Mouse (Mus musculus): ENCODE measurements at regions not wholly inside any gene's neighbourhood (a gene's known extent, or its start where the extent isn't known, plus 50 kb on each side); places are given as distances from the start of the nearest gene placed in this dataset.

DNA sequence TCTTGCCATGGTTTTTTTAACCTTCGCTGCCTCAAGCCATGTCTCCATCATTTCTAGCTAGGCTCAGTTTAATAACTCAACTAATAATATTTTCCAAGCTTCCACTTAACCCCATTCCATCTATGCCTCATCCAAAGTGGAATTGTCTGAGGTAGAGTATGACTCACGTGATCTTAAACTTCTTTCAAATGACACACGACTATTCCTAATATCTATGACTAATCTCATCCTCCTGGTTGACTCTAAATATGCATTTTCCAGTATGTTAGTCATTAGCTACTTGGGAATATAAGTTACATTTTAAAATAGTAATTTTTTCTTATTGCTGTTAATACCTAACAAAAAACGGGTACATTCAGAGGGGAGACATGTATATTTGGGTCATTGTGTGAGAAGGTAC is 524.8 kb upstream of the Pappa start:
- no peak for DNase-seq (ENCODE audit: low read depth)

DNA sequence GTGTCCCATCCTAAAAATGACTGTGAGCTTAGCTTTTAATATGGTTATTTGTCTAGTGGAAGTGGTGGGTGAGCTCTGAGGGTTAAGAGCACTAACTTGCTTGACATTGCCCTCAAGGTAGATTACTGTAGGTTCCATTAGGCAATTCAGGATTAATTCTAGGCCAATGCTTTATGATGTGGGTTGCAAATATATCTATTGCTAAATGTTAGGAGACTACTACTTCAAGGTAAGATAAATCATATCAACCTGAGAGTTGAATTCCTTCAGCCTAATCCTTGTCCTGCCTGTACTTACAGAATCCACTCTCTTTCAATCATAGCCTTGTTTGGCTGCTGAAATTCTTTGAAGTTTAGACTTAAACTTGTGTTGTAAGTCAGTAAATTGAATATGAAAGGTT is 501.2 kb upstream of the Pappa start:
- DNase-seq (ENCODE audit: low read depth), result peak; percentile 62

- no peak for DNase-seq (ENCODE audit: low read depth)
Measured at GRCm38 (mm10) chr4:64632189-64632588, 491.8 kb upstream of the Pappa start.

GRCm38 (mm10) chr4:64635256-64635962 is 488.6 kb upstream of the Pappa start:
- no peak for DNase-seq (ENCODE audit: low read depth)

- DNase-seq (ENCODE audit: low read depth), result no peak
Measured at GRCm38 (mm10) chr4:64640056-64640455, 483.9 kb upstream of the Pappa start.

DNA sequence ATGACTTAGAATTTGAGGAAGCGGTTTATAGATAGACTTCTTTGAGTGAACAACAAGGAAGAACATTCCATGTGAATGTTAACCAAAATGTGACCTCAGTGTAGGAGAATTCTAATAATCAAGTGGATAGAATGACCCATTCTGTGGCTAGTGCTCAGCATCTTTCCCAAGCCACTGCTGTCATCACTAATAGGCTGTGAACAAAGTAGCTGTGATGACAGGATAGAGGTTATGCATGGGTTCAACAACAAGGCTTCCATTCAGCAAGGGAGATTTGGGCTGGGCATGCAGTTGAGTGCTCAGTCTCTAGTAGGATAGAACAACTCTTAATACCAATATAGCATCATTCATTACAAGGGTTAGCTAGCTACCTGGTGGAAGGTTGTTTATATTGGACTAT is 483.0 kb upstream of the Pappa start:
- no peak for DNase-seq (ENCODE audit: low read depth)

DNA sequence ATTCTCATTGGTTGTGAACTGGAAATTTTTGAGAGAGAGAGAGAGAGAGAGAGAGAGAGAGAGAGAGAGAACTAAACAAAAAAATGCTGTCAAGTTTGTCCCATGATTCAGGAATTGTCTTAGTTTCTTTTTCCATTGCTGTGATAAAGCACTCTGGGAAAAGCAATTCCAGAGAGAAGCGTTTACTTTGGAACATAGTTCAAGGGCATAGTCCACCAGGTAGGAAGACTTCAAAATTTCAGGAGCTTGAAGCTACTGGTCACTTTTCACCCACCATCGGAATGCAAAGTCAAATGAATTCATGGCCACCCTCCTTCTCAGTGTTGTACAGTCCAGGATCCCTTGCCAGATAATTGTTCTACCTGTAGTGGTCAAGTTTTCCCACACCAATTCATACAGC is 478.8 kb upstream of the Pappa start:
- DNase-seq (ENCODE audit: low read depth), result no peak

DNA sequence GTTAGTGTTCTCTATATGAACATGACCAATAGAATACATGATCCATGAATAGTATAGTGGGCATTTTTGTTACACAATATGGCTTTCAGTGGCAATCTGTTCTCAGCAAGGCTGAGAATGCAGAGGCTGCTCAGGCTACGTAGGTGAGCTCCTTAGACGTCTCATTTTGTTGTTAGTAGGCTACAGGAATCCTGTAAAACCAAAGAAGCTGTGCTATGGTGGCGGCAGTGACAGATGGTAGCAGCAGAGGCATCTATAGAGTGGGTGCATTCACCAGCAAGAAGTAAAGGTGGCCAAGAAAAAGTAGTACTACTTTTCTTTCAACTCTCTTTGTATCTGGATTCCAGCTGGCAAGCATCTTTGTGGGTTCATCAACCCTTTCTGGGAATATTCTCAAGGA is 469.8 kb upstream of the Pappa start:
- no peak for DNase-seq (ENCODE audit: low read depth)

DNA sequence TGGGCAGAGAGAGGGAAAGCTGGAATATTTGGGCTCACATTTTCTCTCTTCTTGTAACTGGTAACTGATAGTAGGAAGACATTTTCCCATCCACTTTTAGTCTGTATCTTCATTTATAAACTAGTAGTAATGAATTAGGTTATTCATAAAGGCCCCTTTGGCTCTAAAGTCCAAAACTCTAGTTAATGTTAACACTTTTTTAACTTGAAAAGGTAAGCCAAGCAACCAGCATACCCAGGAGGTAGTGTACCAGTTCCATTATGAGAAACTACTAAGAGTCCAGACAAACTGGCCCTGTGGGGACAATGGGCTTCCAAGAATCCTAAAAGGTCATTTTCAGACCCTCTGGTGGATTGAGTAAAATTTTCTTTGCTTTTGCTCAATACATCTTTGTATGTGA is 468.4 kb upstream of the Pappa start:
- DNase-seq (ENCODE audit: low read depth), result no peak

DNA sequence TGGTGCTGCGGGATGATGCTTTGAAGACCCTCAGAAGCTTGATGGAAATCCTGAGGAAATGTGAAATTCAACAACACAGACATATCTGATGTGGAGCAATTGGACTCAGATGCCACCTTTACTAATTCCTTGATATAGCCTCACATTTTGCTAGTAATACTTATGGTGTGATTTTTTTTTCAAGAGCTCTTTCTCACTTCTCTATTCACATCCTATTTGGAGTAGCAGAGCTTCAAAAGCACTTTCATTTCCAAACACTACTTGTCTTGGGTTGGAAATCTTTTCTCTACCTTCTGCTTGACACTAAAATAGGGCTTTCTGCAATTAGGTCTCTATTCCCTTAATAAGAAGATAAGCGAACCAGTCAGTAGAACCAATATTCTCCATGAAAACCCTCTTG is 460.3 kb upstream of the Pappa start:
- no peak for DNase-seq (ENCODE audit: low read depth)

GRCm38 (mm10) chr4:64667998-64668397 is 456.0 kb upstream of the Pappa start:
- no peak for DNase-seq (ENCODE audit: low read depth)

GRCm38 (mm10) chr4:64669722-64670121 is 454.3 kb upstream of the Pappa start:
- no peak for DNase-seq (ENCODE audit: low read depth)

- no peak for DNase-seq (ENCODE audit: low read depth)
Measured at GRCm38 (mm10) chr4:64676438-64676837, 447.5 kb upstream of the Pappa start.

DNA sequence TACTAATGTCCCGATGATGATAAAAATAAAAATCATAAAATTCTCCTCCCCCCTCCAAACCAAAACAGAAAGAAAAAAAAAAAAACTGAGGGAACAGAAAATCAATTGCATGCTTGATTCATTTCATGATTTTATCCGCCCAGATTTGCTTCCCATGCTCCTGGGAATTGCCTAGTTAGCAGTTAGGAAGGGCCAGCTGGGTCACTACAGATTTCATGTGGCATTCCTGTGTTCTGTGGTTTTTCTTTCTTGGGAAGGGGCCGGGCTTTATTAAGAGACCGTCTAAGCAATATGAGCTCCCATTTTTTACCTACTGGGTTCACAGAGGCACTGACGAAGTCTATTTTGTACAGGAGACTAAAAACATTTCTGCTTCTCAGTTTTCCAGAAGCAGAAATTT is 447.1 kb upstream of the Pappa start:
- DNase-seq (ENCODE audit: low read depth), result no peak

GRCm38 (mm10) chr4:64684654-64685053 is 439.3 kb upstream of the Pappa start:
- DNase-seq (ENCODE audit: low read depth), result no peak

- DNase-seq (ENCODE audit: low read depth), result no peak
Measured at GRCm38 (mm10) chr4:64696134-64696533, 427.8 kb upstream of the Pappa start.

DNA sequence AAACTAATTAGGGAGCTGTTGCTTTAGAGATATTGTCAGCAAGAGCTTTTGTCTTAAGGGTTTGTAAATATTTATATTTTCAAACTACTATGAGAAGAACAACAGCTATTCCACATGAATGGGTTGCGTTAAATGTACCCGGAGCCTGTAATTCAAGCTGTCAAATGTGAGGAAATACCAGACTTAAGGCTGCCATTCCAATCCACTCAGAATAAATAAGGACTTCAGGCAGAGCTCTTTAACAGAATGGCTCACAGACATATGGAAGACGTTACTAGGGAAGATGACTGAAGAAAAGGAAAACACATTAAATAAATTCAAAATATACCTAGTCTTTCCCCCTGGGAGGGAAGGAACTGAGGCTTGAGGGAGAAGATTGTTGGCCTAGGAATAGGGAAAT is 400.7 kb upstream of the Pappa start:
- no peak for DNase-seq (ENCODE audit: low read depth)

GRCm38 (mm10) chr4:64724851-64725250 is 399.1 kb upstream of the Pappa start:
- no peak for DNase-seq (ENCODE audit: low read depth)

DNA sequence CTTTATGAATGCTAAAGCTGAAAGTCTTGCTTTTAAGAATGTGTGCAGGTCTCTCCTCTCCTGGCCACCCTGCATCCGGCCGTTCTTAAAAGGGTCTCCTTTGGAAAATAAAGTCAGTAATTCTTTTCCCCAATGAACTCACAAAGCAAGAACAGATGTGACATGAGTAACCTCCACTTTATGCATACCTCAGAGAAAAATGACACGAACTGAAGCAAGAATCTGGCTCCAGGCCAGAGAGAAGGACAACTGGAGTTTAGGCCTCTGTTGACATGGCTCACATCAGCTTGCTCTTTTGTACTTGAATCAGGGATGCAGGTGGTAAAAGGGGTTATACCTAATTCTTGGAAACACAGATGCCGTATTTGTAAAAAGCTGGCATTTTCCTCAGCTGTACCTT is 368.0 kb upstream of the Pappa start:
- DNase-seq (ENCODE audit: low read depth), result no peak

GRCm38 (mm10) chr4:64768610-64769009 is 355.4 kb upstream of the Pappa start:
- no peak for DNase-seq (ENCODE audit: low read depth)

DNA sequence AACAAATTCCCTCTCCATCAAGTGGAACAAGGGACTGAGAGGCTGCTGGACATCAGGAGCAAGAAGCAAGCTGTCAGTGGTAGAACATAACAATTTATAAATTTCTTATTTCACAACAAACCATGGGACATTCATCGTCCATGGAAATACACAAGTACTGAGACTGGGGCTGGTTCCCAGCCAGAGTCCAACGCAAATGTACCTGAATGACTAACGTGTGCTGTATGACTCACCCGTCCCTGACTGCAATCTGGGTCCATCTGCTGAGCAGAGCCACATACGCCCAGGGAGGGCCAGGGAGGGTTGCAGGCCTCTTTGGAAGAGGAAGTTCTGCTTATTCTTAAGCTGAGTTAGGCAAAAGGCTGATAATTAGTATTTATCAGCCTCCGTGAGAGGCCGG is 320.1 kb upstream of the Pappa start:
- DNase-seq (ENCODE audit: low read depth), result no peak

GRCm38 (mm10) chr4:64804996-64805395 is 319.0 kb upstream of the Pappa start:
- DNase-seq (ENCODE audit: low read depth), result no peak

- DNase-seq (ENCODE audit: low read depth), result no peak
Measured at GRCm38 (mm10) chr4:64807148-64807547, 316.8 kb upstream of the Pappa start.

- peak; percentile 36 for DNase-seq (ENCODE audit: low read depth)
Measured at GRCm38 (mm10) chr4:64811974-64812373, 312.0 kb upstream of the Pappa start.

All from gonadal fat pad, adult 2 months (tissue).